8 mouse cellular contexts compared by ENCODE assay signal in the genomic region with DNA sequence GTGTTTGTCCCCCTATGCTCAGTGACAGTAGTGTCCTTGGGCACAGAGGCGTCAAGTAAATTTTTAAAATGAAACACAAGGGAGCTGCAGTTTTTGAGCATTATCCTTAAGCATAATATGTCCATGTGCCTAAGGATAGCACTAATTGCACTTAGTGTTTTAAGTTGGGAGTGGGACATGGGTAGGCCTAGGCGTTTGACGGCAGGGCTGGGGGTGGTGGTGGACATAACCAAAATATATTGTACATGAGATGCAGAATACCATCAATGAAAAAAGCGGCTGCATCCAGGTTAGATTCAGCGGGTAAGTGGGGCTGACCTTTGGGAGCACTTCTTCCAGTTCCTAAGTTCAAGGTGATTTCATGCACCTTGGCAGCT. TPM values are rescaled to one million over a fixed set of nuclear protein-coding genes. Genes with fewer than 3 reads are reported as not detected.
DNase-seq lines count a peak whose midpoint lies in the region; ATAC-seq and TF ChIP-seq lines count a peak whose summit lies in the region.

No protein-coding gene starts in this region.

- DNase-seq in heart, postnatal 10 days, result no peak
- no peak for DNase-seq in forebrain, embryonic 11.5 days (ENCODE audit: low spot score)
- DNase-seq in liver, embryonic 14.5 days (ENCODE audit: low read depth in 3 of 3, low spot score in 3 of 3), result no peak
- no peak for DNase-seq in right cerebral cortex, postnatal 36 days (ENCODE audit: low spot score in 2 of 2)
- DNase-seq in right cerebral cortex, postnatal 4 days, result no peak

- no peaks in the 10 kb centered on the region for H3K27me3 ChIP-seq in heart, embryonic 12.5 days (replicated peaks)
- H3K27me3 ChIP-seq in forebrain, embryonic 11.5 days (ENCODE audit: control insufficient read depth, insufficient read depth, low read length), result no peaks in the 10 kb centered on the region
- H3K27me3 ChIP-seq in liver, embryonic 14.5 days (ENCODE audit: control insufficient read depth, insufficient read depth, low read length), result no peaks in the 10 kb centered on the region

- H3K4me2 ChIP-seq in heart, embryonic 12.5 days, result peak overlapping the region; percentile 79
- peak overlapping the region; percentile 75 for H3K4me2 ChIP-seq in forebrain, embryonic 11.5 days (ENCODE audit: low read depth, low read length, severe bottlenecking)
- H3K4me2 ChIP-seq in liver, embryonic 14.5 days (ENCODE audit: low read depth), result peak overlapping the region; percentile 94

- WGBS in heart, embryonic 12.5 days, result 11% methylated on average over 5 of the region's 5 CpGs
- WGBS in forebrain, embryonic 11.5 days, result 15% methylated on average over 5 of the region's 5 CpGs
- 6% methylated on average over 5 of the region's 5 CpGs for WGBS in liver, embryonic 14.5 days (ENCODE audit: insufficient replicate concordance)

- no peak for TF ChIP-seq CTCF in liver, embryonic 14.5 days (IDR thresholded peaks at IDR 0.05; ENCODE audit: low read depth)

- TF ChIP-seq EP300 in liver, embryonic 14.5 days (IDR thresholded peaks at IDR 0.05; ENCODE audit: low read depth), result no peak

- H3K9me3 ChIP-seq in heart, embryonic 12.5 days (replicated peaks), result no peaks in the 10 kb centered on the region
- H3K9me3 ChIP-seq in forebrain, embryonic 11.5 days (ENCODE audit: control insufficient read depth, low read length), result no peaks in the 10 kb centered on the region
- H3K9me3 ChIP-seq in liver, embryonic 14.5 days (ENCODE audit: control insufficient read depth, low read length), result no peaks in the 10 kb centered on the region

- H3K4me3 ChIP-seq in heart, embryonic 12.5 days, result peak overlapping the region; percentile 76
- peak overlapping the region; percentile 40 for H3K4me3 ChIP-seq in forebrain, embryonic 11.5 days (ENCODE audit: low read depth, low read length)
- H3K4me3 ChIP-seq in liver, embryonic 14.5 days (ENCODE audit: insufficient read depth in 1 of 2, low read depth in 2 of 2, low read length in 2 of 2), result peak overlapping the region; percentile 81 to 84

- peak; percentile 5 for ATAC-seq in heart, embryonic 12.5 days (ENCODE audit: insufficient number of reproducible peaks, low FRiP score)
- ATAC-seq in CD4-positive, CD25-positive, alpha-beta regulatory T cell, adult 4 months, result peak; percentile 1
- peak; percentile 19 for ATAC-seq in forebrain, embryonic 11.5 days (replicated peaks; ENCODE audit: low FRiP score)
- ATAC-seq in liver, embryonic 14.5 days (ENCODE audit: insufficient read depth), result peak; percentile 1; the same call in 1 of the 2 replicates
- no peak for ATAC-seq in inflammation-experienced regulatory T-cells, adult 6 months

- peaks cover 21% of the 10 kb centered on the region for H3K36me3 ChIP-seq in heart, embryonic 12.5 days
- H3K36me3 ChIP-seq in forebrain, embryonic 11.5 days (ENCODE audit: control insufficient read depth, insufficient read depth, low read length), result no peaks in the 10 kb centered on the region
- H3K36me3 ChIP-seq in liver, embryonic 14.5 days (replicated peaks; ENCODE audit: control insufficient read depth, insufficient read depth, low read depth), result peaks cover 8% of the 10 kb centered on the region

- H3K27ac ChIP-seq in heart, embryonic 12.5 days (ENCODE audit: poor library complexity, severe bottlenecking), result peak overlapping the region; percentile 61
- H3K27ac ChIP-seq in forebrain, embryonic 11.5 days (ENCODE audit: low read depth, low read length), result no peak overlapping the region
- H3K27ac ChIP-seq in liver, embryonic 14.5 days, result peak overlapping the region; percentile 4

- H3K4me1 ChIP-seq in heart, embryonic 12.5 days (replicated peaks), result peaks cover 27% of the 10 kb centered on the region
- peaks cover 2% of the 10 kb centered on the region; the same call in 1 of the 2 replicates for H3K4me1 ChIP-seq in forebrain, embryonic 11.5 days (replicated peaks; ENCODE audit: control insufficient read depth, insufficient read depth, low read length)
- peaks cover 10 to 19% of the 10 kb centered on the region in 2 experiments for H3K4me1 ChIP-seq in liver, embryonic 14.5 days (replicated peaks; ENCODE audit: control insufficient read depth in 2 of 2, insufficient read depth in 2 of 2, low read length in 1 of 2)

- intact Hi-C loops in heart, postnatal 10 days (cut with DNase I), result no loop called here

- H3K9ac ChIP-seq in heart, embryonic 12.5 days, result peak overlapping the region; percentile 82
- H3K9ac ChIP-seq in forebrain, embryonic 11.5 days (ENCODE audit: low read length), result peak overlapping the region; percentile 72
- peak overlapping the region; percentile 79 for H3K9ac ChIP-seq in liver, embryonic 14.5 days (replicated peaks)

RNA-seq across cellular contexts. Expression of a gene that starts 0.5 kb away (rescaled TPM):
- polyA plus RNA-seq in heart, embryonic 12.5 days (2016; fragmentation: Nextera tagmentation; extraction: Ambion mirVana), result 91.8 and 92.9 TPM in 2 replicates
- 10 to 100 TPM; 48.5 to 49.9 TPM for total RNA-seq in heart, postnatal 10 days (2021)
- polyA plus RNA-seq in CD4-positive, CD25-positive, alpha-beta regulatory T cell, adult 4 months (2017; shearing (Covaris generic)), result 10 to 100 TPM; 62.6 to 68.9 TPM
- polyA plus RNA-seq in forebrain, embryonic 11.5 days (2014; fragmentation: Nextera tagmentation; extraction: Ambion mirVana), result 52.5 and 67.0 TPM in 2 replicates
- polyA plus RNA-seq in liver, embryonic 14.5 days (2012; rRNA removed), result 17.2 and 19.8 TPM in 2 replicates
- polyA plus RNA-seq in liver, embryonic 14.5 days (2014; fragmentation: Nextera tagmentation; extraction: Ambion mirVana), result 18.0 and 19.3 TPM in 2 replicates
- polyA plus RNA-seq in inflammation-experienced regulatory T-cells, adult 6 months (2017; shearing (Covaris generic)), result 10 to 100 TPM; 40.1 to 45.0 (median 42.4) TPM

RNA-seq across cellular contexts. Expression of a gene that starts 0.5 kb away (rescaled TPM):
- polyA plus RNA-seq in heart, embryonic 12.5 days (2016; fragmentation: Nextera tagmentation; extraction: Ambion mirVana), result 17.5 and 19.4 TPM in 2 replicates
- 1 to 10 TPM; 8.2 to 8.9 TPM for total RNA-seq in heart, postnatal 10 days (2021)
- 10 to 100 TPM; 30.3 to 41.4 TPM for polyA plus RNA-seq in CD4-positive, CD25-positive, alpha-beta regulatory T cell, adult 4 months (2017; shearing (Covaris generic))
- polyA plus RNA-seq in forebrain, embryonic 11.5 days (2014; fragmentation: Nextera tagmentation; extraction: Ambion mirVana), result 27.6 and 32.6 TPM in 2 replicates
- polyA plus RNA-seq in liver, embryonic 14.5 days (2012; rRNA removed), result 8.9 and 12.8 TPM in 2 replicates
- polyA plus RNA-seq in liver, embryonic 14.5 days (2014; fragmentation: Nextera tagmentation; extraction: Ambion mirVana), result 14.1 and 16.1 TPM in 2 replicates
- 10 to 100 TPM; 34.1 to 38.4 (median 35.8) TPM for polyA plus RNA-seq in inflammation-experienced regulatory T-cells, adult 6 months (2017; shearing (Covaris generic))

RNA-seq across cellular contexts. Expression of a gene that starts 43.8 kb away (rescaled TPM):
- 13.4 and 14.2 TPM in 2 replicates for polyA plus RNA-seq in heart, embryonic 12.5 days (2016; fragmentation: Nextera tagmentation; extraction: Ambion mirVana)
- 1 to 10 TPM; 8.9 to 9.2 TPM for total RNA-seq in heart, postnatal 10 days (2021)
- polyA plus RNA-seq in CD4-positive, CD25-positive, alpha-beta regulatory T cell, adult 4 months (2017; shearing (Covaris generic)), result 10 to 100 TPM; 10.2 to 10.5 TPM
- 21.2 and 21.8 TPM in 2 replicates for polyA plus RNA-seq in forebrain, embryonic 11.5 days (2014; fragmentation: Nextera tagmentation; extraction: Ambion mirVana)
- 2.9 and 3.1 TPM in 2 replicates for polyA plus RNA-seq in liver, embryonic 14.5 days (2012; rRNA removed)
- polyA plus RNA-seq in liver, embryonic 14.5 days (2014; fragmentation: Nextera tagmentation; extraction: Ambion mirVana), result 3.0 and 4.7 TPM in 2 replicates
- 10 to 100 TPM in 2 of 3 experiments, 1 to 10 TPM in 1; 9.1 to 11.5 (median 11.1) TPM for polyA plus RNA-seq in inflammation-experienced regulatory T-cells, adult 6 months (2017; shearing (Covaris generic))

RNA-seq across cellular contexts. Expression of a gene that starts 50.6 kb away (rescaled TPM):
- not detected in 2 replicates for polyA plus RNA-seq in heart, embryonic 12.5 days (2016; fragmentation: Nextera tagmentation; extraction: Ambion mirVana)
- under 1 TPM; 0.07 to 0.34 TPM for total RNA-seq in heart, postnatal 10 days (2021)
- polyA plus RNA-seq in CD4-positive, CD25-positive, alpha-beta regulatory T cell, adult 4 months (2017; shearing (Covaris generic)), result under 1 TPM; 0.27 to 0.95 TPM
- not detected in 2 replicates for polyA plus RNA-seq in forebrain, embryonic 11.5 days (2014; fragmentation: Nextera tagmentation; extraction: Ambion mirVana)
- not detected in 2 replicates for polyA plus RNA-seq in liver, embryonic 14.5 days (2012; rRNA removed)
- polyA plus RNA-seq in liver, embryonic 14.5 days (2014; fragmentation: Nextera tagmentation; extraction: Ambion mirVana), result not detected in 2 replicates
- polyA plus RNA-seq in inflammation-experienced regulatory T-cells, adult 6 months (2017; shearing (Covaris generic)), result not detected
